Mouse (Mus musculus) small intestine, adult 2 months (tissue): ENCODE data around the gene Klhl18. TPM values are rescaled to one million over a fixed set of nuclear protein-coding genes. Genes with fewer than 3 reads are reported as not detected.
"Not testable (repeated sequence)": the region's sequence is repeated elsewhere in the genome, so short reads cannot be mapped to it uniquely, and the experiment has no call there.

Experiments
- H3K27ac ChIP-seq: fragments of 200-500 bp; 2 replicates; pipeline ENCODE4 v1.5.1; 2012; ENCODE audit warnings: low read depth, low read length, control low read depth, inconsistent platforms; ENCODE audit not compliant: insufficient read depth
- H3K27me3 ChIP-seq: fragments of 200-500 bp; 2 replicates; pipeline ENCODE4 v1.6.1; 2012; ENCODE audit warnings: mild to moderate bottlenecking, moderate library complexity, low read length, inconsistent platforms; ENCODE audit not compliant: control insufficient read depth, insufficient read depth
- H3K36me3 ChIP-seq: fragments of 200-500 bp; 2 replicates; pipeline ENCODE4 v1.6.1; 2012; ENCODE audit warnings: mild to moderate bottlenecking, low read length, control low read depth, inconsistent platforms; ENCODE audit not compliant: control insufficient read depth, insufficient read depth
- H3K4me1 ChIP-seq: fragments of 200-500 bp; 2 replicates; pipeline ENCODE4 v1.6.1; 2012; ENCODE audit warnings: low read length, inconsistent platforms, mixed read lengths; ENCODE audit not compliant: control insufficient read depth, insufficient read depth, insufficient read length
- H3K4me3 ChIP-seq: fragments of 200-500 bp; 2 replicates; pipeline ENCODE4 v1.5.1; 2012; ENCODE audit warnings: low read depth, mild to moderate bottlenecking, control low read depth, inconsistent platforms, low read length, moderate library complexity
- CTCF ChIP-seq: fragments of 200-500 bp; IDR thresholded peaks from 2 replicates; pipeline ENCODE4 v1.5.1; 2012; ENCODE audit warnings: low read depth, mild to moderate bottlenecking, control low read depth, inconsistent platforms, low read length, moderate library complexity, mixed read lengths; ENCODE audit not compliant: insufficient replicate concordance, insufficient read length; ENCODE audit errors: extremely low read depth
- POLR2A ChIP-seq: fragments of 200-500 bp; IDR thresholded peaks from 2 replicates; pipeline ENCODE4 v1.6.1; 2012; ENCODE audit warnings: low read depth, mild to moderate bottlenecking, control low read depth, inconsistent platforms, low read length, moderate library complexity
- WGBS: fragments of 180-500 bp; shearing (Covaris S2); methylation state at CpG from one replicate; pipeline ENCODE4 v1.1.7; 2018; 5-methylcytosine and 5-hydroxymethylcytosine counted together
- polyA plus RNA-seq: library from polyadenylated mRNA; depleted of rRNA; stranded (reverse); fragments of >200 nt; gene quantifications from 2 replicates; pipeline ENCODE4 v1.2.3, GENCODE M21; 2012; rRNA removed

Klhl18 gene
- polyA plus RNA-seq, 1 experiment: 13.7 TPM

- TF ChIP-seq POLR2A (no peak), CTCF (no peak)
- no peak overlapping the region for H3K4me3 ChIP-seq
- no peaks in the 10 kb centered on the region for H3K27me3 ChIP-seq
- WGBS: 96% methylated on average over 8 of the region's 8 CpGs
- H3K36me3 ChIP-seq: peaks cover 66% of the 10 kb centered on the region
- no peak overlapping the region for H3K27ac ChIP-seq
- H3K4me1 ChIP-seq: no peaks in the 10 kb centered on the region
Observed at GRCm38 (mm10) chr9:110379361-110379760, 97.1 kb downstream of the Klhl18 start.

- WGBS: 92% methylated on average over 15 of the region's 15 CpGs
- H3K27me3 ChIP-seq, H3K27ac ChIP-seq, H3K4me1 ChIP-seq, H3K4me3 ChIP-seq: not testable (repeated sequence)
- H3K36me3 ChIP-seq: peaks cover 61% of the 10 kb centered on the region
Observed at GRCm38 (mm10) chr9:110377655-110378054, 98.8 kb downstream of the Klhl18 start.

Other genes starting within 250 kb of the Klhl18 start
- gene Cspg5, start 232.9 kb downstream of the Klhl18 start, polyA plus RNA-seq: 0.22 and 0.72 TPM in 2 replicates
- gene Elp6, start 171.5 kb downstream of the Klhl18 start, polyA plus RNA-seq: 3.7 and 5.7 TPM in 2 replicates
- gene Scap, start 143.4 kb downstream of the Klhl18 start, polyA plus RNA-seq: 26.5 and 34.9 TPM in 2 replicates
- gene Ptpn23, start 68.5 kb downstream of the Klhl18 start, polyA plus RNA-seq: 23.4 and 34.4 TPM in 2 replicates
- gene Ngp, start 56.9 kb downstream of the Klhl18 start, polyA plus RNA-seq: 0.65 TPM in 1 of 2 replicates, not detected in the other
- gene Kif9, start 264 bp upstream of the Klhl18 start, polyA plus RNA-seq: 0.27 and 0.34 TPM in 2 replicates
- 16.1 and 33.1 TPM in 2 replicates for gene Setd2, start 55.9 kb upstream of the Klhl18 start, polyA plus RNA-seq
- 3.3 and 3.7 TPM in 2 replicates for gene Nradd, start 147.8 kb upstream of the Klhl18 start, polyA plus RNA-seq
- 28.1 and 28.8 TPM in 2 replicates for gene Nbeal2, start 177.5 kb upstream of the Klhl18 start, polyA plus RNA-seq
- 52.9 and 138 TPM in 2 replicates for gene Ccdc12, start 179.8 kb upstream of the Klhl18 start, polyA plus RNA-seq